Mouse (Mus musculus) lung, postnatal 25 days (tissue): ENCODE measurements around the gene Nedd9.
"Not testable (repeated sequence)": the region's sequence is repeated elsewhere in the genome, so short reads cannot be mapped to it uniquely, and the experiment has no call there.

Experiments used
- DNase-seq: peaks from one replicate; pipeline ENCODE4 v3.0.0; 2022; ENCODE audit warnings: low spot score

Gene Nedd9

DNA sequence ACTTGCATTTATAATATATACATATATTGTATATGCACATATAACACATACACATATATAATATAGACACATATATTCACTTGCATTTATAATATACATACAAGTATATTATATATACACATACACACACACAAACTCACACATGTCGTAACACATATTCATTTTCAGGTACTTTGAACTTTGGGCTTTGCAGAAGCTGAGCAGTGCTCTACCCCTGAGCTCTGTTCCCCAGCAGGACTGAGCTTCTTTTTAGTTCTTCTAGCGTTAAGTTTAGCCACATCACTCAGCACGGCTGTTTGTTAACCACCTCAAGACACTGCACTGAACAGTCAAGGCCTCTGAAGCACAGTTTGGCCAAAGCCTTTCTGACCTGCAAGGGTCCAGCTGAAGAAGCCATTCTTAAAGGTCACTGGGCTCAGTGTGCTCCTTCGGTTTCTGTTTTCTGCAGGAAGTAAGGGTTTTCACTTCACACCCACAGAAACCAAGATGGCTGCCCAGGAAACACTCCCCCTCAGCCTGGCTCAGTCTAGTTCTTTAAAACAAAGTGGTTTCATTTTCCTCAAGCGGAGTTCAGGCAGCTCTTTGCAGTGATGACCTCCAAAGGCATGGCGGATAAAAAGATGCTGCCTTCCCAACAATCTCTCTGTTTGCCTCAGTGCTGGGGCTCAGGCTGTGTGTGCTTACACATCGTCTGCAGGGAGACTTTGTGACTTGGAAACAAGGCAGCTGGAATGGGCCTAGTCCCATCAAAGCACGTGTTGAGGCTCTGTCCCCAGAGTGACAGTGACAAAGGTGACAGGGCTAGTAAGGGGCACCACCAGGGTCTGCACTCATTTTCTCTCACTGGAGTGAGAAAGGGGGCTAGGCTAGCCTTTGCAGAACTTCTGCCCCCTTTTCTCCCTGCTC, 114.4 kb downstream of the Nedd9 start:
- no peak for DNase-seq

DNA sequence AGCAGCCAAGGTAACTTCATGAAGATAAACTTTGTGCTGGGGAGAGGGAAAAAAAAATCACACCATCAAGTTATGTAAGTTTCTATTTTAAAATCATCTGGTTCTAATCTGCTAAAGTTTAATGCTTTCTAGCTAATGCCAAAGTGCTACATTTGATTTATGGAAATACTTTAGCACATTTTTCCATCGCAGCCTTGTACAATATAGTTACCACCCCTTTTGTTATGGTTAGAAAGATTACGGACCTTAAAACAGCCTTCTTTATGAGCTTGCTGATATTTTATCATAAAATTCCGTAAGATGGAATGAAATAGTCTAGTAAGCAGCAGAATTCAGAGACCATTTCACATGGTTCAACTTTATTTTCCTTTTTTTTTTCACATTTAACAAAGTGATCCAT, 115.6 kb downstream of the Nedd9 start:
- DNase-seq = no peak

DNA sequence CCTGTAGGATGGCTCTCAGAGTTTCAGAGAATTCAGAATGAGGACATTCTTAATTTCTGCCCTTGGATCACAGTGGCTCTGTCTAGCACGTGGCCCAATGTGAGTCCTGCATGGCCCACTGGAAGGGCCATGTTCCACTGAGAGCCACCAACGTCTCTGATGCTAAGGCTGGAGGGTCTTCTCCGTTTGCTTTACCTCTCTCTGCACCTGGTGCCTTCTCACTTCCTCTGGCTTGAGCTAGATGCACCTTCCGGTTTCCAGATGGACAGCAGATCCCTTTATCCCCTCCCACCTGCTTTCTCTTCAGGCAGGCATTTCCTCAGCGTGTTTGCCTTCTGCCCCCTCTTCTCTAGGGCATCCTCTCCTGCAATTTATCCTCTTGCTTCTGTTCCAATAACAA, 118.5 kb downstream of the Nedd9 start:
- DNase-seq = no peak

DNA sequence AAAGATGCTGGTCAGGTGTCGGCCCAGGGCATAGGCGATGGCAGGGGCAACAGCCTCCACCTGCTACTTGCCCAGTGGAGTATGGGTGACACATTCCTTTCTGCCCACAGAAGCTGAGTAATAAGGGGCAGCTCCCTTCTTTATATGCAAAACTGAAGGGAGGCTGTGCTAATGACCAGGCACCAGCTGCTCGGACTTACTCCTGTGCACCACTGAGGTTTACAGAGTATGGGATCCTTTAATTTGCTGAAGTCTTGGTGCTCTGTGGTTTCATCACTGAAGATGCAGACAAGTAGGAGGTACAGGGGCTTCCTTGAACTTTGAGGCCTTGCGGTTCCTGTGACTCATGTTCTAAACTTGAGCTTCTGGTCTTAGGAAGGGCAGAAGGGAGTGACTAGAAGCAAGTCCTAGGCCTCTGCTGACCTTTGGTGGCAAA, 120.0 kb downstream of the Nedd9 start:
- DNase-seq = no peak

DNA sequence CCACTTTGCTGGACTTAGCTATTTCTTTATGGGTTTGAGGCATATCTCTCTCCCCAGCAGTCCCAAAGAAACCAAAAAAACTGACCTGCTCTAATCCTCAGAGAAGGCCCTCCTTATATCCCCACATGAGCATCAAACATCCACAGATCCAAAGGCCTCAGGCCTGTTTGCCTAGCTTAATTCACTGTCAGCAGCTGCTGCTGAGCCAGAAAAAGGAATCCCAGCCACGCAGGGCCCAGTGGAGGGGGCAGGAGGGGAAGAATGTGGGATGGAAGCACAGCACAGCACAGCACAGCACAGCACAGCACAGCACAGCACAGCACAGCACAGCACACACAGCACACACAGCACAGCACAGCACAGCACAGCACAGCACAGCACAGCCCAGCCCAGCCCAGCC, 120.6 kb downstream of the Nedd9 start:
- DNase-seq = not testable (repeated sequence)

DNA sequence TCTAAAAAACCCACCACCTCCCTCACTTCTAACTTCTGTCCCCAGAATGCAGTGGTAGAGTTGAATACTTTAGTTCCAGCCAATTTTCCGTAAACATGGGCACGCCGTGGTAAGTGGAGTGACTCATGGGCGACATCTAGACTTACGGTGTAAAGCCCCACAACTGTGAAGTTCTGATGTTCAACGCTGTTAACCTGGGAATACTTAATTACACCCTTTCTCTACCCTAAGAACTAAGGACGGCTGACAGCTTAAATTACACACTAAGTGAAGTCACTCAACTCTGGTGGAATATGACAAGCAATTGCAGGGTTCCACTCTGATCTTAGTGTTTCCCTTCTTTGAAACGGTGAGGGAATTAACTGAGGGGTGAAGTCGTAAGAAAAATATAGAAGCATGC, 122.9 kb downstream of the Nedd9 start:
- DNase-seq = no peak

DNA sequence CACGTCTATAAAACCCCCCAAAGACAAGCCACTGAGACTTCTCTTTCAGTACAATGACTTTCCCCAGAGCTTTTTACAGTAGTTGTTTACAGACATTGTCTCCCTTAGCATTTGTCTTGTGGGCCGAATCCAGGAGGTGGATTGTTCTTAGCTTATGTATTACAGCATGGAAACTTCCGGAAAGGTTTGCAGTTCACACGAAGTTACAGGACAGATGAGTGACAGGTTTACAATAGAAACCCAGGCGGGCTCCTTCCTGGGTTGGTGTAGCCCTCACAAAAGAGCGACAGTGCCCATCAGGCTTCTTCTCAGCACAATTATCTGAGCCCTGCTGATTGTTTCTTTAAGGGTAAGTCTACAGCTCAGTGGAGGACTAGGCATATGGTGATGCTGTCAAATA, 124.3 kb downstream of the Nedd9 start:
- DNase-seq = no peak

DNA sequence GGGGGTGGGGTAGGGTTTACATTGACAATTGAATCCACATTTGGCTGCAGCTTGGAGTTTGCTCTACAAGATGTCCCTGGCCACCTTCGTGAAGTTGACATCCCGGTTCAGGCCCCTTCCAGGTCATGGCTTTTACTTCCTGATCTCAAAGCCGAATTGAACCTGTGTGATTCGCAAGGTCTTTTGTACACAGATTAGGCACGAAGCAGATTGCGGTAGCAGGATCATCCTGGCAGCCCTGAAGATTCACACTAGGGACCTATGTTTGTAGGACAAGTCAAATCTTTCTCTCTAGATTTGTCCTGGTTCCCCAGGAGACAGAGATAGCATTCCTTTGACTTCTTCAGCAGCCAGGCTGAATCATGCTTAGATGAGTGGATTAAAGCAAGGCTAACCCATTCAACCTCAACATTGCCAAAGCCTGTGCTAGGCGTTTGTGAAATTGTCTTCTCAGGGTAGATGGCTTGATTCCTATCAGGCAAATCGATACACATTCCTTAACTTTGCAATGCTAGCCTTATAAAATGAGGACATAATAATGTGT, 126.8 kb downstream of the Nedd9 start:
- DNase-seq = no peak

DNA sequence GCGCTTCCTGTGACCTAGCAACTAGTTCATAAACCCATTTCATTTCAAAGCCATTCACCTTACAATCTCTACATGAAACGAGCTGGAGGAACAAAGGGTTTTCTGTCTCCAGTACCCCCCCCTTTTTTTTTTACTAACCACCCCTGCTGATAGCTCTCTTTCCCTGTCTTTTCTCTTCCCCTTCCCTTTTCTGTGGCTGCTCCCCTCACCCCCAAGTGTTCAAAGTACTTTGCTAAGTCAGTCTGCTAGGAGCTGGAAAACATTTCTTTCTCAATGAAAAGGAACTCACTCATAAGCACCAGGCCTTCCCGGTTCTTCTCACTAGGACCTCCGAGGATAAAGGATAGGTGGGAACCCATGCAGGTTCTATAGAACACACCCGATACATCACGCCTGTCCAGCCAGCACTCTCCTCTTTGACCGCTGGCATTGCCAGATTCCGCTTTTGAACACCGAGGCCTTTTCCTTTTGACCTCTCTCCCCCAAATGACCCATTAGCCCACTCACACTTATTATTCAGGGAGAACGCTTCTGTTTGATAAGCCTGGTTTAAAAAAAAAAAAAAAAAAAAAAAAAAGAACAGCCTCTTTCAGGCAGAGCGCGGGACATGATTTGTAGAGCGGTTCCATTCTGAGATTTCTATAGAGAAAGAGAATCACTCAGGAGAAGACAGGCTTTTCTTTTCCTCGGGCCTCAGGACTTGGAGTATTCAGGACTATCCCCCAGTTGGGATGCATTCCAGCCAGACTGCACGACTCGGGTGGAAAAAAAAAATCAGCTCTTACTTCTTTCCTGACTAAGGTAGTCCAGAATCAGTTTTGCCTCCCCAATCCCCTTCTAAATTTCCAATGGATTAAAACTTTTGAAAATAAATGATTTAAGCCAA, 127.6 kb downstream of the Nedd9 start:
- DNase-seq = no peak

DNA sequence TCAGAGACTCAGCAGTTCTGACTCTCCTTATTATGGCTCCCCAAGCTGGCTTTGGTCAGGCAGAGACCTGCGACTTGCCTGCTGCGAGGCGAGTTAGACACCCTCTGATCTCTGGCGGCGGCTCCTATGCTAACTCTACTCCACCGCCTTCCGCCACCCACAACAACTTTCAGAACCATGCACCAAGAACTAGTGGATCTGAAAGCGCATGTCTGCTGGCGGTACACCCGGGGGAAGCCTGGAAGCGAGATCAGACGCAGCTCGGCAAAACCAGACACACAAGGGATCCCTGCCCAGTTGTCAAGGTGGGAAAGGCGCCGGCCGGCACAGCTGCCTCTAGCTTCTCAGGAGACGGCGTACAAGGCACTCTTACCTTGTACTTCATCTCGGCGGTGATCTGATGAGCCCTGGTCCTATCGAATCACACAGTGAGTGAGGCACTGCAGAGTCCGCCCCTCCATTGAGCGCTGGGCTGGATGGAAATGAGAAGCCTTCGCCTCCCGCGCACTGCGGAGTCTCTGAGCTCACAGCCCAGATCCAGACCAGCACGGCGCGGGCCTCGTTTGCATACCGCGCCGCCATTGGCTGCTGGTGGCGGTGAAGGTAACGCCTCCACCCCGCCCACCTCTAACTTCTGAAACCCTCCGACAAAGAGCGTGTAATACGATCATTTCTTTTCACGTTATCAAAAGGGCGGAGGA, 128.5 kb downstream of the Nedd9 start:
- DNase-seq = peak; percentile 96

DNA sequence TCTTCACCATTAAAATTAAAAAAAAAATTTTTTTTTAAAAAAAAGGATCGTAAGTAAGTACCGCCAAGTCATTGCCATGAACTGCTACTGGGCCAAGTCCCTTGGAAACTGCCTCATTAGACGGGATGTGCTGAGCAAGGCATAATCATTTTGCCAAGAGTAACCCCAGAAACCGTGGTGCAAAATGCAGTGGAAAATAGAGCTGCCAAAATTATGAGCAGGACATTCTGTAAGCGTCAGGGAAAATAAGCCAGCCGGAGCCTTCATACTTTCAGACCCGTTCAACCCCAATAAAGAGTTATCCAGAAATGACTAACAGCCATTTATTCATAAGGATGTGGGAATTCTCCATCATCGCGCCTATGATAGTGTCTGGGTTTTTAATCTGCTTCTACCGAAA, 129.2 kb downstream of the Nedd9 start:
- DNase-seq = no peak

DNA sequence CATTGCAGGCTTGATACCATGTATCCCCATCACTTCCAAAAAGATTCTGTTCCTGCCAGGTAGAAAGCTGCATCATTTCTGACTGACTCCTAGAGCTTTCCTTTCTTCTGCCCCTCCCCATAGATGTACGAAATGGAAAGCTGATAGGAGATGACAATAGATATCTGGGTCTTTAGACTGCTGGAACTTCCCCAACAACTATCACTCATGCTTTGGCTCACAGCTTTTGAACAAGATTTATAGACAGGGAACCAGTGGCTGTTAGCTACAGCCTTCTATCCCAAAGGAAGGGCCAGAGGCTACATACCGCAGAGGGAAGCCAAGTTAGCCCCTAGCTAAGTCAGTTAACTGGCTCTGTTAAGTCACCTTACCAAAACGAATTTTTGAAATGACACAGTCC, 129.6 kb downstream of the Nedd9 start:
- DNase-seq = no peak

DNA sequence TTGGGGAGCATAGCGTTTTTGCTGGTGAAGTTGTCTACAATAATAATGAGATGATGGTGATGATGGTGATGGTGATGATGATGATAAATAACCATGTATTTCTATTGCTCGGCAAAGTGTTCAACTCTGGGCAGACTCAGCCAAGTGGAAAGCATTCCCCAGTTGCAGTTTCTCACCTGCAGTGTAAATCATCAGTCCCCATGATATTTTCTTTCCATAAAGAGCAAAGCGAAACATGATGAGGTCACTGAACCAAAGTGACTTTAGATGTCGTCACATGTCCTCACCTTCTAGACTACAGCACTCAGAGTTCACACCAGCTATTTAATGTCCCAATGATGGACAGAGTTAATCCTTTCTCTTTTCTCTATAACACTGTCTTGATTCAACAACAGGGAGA, 130.0 kb downstream of the Nedd9 start:
- no peak for DNase-seq

DNA sequence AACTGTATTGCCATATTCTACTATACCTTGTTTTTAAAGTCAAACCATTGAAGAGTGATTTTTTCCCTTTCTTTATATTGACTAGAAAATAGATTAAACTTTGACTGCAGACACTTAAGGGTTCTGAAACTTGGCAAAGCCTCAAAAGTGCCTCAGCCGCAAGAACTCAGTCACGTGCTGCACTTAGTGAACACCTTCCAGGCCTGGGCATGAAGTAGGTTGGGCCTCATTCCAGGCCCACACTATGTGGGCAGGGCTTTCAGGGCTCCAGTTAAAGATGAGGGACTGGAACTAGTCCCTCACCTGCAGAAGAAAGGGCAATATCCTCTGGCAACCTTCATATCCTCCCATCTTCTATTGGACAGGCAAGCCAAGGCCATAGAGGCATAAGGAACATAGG, 131.6 kb downstream of the Nedd9 start:
- DNase-seq = peak; percentile 82

DNA sequence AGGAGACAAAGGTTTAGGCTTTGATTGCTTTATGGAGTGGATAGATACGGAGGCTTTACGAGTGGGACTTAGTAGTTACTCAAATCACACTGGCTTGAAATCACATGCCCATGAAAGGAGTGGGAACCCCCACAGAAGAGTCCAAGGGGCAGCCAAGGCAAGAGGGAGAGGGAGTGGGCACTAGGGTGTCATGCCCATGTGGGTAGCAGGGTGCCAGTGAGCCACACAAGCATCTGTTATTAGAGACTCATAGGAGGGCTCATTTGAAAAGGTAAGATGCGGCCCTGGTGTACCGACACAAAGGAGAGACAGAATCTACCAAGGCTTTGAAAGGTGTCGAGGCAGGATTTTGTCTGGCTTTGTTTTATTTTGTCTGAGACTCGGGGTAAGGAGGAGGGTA, 132.6 kb downstream of the Nedd9 start:
- no peak for DNase-seq

DNA sequence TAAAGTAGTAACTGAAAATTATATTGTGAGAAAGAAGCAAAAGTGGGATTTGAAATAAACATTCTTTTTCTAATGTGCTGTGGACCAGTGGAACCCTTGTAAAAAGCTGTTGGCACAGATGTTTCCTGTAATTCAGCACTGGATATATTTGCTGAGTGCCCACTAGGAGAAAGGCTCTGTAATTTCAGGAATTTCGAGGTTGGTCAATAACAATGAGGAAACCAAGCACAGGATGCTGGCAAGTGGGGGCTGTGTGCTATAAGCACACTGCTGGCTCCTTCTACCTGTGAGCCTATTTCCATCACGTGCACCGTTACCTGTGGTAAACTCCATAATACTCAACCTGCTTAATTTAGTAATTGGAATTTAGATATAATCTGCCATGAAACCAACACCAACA, 133.5 kb downstream of the Nedd9 start:
- no peak for DNase-seq

DNA sequence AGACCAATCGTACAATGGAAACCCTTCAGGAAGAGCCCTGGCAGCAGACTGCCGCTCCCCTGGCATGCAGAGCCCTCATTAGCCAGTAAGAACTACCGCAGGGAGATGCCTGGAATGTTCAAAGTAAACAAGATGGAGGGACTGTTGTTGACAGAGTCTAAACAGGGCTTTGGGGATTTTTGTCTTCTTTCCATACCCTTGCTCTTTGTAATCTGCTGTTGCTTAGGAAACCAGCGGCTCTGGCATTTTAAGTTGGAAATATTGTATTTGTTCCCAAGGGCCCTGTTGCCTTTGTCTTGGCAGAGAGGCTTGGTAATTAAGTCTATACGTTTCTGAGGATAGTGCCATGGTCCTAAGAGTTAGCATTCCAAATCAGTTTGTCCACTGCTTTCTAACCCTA, 134.8 kb downstream of the Nedd9 start:
- peak; percentile 63 for DNase-seq

DNA sequence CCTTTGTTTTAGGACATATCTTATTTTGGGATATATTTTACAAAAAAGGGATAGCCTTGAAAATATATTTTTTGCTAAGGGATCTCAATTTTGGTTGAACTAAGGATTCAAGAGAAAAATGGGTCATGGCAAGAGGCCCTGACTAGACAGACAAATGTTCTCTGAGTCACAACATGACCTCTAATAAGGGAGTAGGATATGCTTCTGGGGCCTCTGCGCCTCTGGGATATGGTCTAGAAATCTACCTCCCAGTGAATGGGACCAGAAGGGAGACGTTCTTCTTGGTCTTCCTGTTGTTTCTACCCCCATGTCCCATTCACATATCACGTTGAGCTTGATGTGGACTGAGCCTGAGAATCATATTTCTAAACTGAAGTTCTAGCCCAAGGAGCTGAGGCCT, 136.6 kb downstream of the Nedd9 start:
- DNase-seq = no peak

DNA sequence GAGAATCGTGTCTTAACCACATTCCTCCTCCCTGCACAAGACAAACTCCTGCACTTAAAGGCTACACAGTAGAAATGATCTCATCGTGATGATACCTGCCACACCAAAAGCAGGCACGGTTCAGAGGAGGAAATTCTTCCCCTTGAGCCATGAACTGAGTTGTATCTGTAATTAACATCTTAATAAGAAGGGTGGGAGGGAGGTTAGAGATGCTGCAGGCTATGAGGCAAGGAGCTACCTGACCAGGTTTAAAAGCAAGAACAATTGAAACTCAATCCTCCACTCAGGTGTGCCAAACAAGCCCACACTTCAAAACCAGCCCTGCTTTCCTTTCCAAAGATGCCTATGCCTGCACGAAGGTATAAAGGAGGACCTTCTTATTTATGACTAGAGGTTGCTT, 137.4 kb downstream of the Nedd9 start:
- no peak for DNase-seq

DNA sequence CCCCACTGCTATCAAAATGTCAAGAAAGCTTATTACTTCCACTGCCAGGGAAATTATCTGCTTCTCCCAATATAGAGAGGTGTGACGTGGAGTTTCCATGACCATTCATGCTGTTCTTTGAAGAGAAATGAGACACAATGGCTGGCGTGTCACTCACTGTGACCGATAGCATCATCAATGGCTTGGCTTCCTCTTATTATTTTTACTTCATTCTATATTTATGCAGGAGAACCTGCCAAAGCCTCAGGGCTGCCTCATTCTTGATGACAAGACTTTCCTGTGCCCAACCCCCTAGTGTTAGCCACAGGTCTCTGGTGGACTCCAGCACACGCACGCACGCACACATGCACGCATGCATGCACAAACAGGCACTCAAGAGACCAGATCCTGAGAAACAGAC, 141.4 kb downstream of the Nedd9 start:
- peak; percentile 81 for DNase-seq

DNA sequence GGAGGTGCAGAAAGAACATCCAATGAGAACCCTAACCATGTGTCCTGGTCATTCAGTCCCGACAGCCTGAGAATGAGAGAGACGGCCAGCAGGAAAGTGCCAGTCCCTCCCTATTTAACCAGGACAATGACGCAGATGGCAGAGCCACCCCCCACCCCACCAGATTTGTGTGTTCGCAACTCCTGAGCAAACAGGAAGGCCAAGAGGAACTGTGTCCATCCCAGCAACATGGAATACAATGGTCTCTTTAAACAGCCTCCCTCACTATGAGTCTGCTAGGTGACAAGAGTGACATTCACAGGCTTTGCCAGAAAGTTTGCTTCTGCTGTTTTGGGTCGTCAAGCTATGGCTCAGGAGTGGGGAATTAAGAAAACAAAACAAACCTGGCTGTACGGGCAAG, 141.9 kb downstream of the Nedd9 start:
- DNase-seq = peak; percentile 66

DNA sequence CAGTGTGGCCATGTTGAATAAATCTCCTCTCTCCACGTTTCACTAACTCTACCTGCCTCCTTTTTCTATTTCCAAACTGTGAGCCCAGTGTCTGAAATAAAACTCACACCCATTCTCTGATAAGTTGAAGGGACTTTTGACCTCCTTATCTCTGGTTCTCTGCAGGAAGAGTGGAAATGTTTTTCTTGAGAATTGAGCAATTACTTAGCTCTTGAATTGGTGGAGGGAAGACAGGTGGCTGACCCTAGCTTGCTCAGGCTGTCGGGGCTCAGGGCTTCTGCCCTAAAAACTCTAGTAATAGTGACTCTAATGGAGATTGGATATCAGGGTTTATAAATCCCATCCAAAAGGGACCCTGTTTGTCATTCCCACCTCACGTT, 143.3 kb downstream of the Nedd9 start:
- no peak for DNase-seq
